Mouse (Mus musculus) hindbrain, embryonic 14.5 days (tissue): ENCODE data around the gene Pot1b. TPM values are rescaled to one million over a fixed set of nuclear protein-coding genes. Genes with fewer than 3 reads are reported as not detected.

Source experiments
- ATAC-seq: fragments of 200-750 bp; cut with Nextera tagmentation; 2 replicates; pipeline ENCODE4 v1.8.0; 2017; ENCODE audit warnings: moderate number of reproducible peaks, mild to moderate bottlenecking, moderate TSS enrichment, moderate library complexity; ENCODE audit not compliant: low FRiP score
- DNase-seq: peaks from one replicate; pipeline ENCODE4 v3.0.0-alpha.2; 2015; ENCODE audit warnings: low spot score
- H3K27ac ChIP-seq: fragments of 300-500 bp; sonication (generic); 2 replicates; pipeline ENCODE4 v1.5.1; 2014; ENCODE audit warnings: mild to moderate bottlenecking, moderate library complexity
- H3K27me3 ChIP-seq: fragments of 300-500 bp; sonication (generic); 2 replicates; pipeline ENCODE4 v1.6.1; 2014; ENCODE audit warnings: mild to moderate bottlenecking, low read length, mixed read lengths; ENCODE audit not compliant: control insufficient read depth, insufficient read depth
- H3K36me3 ChIP-seq: fragments of 300-500 bp; sonication (generic); replicated peaks from 2 replicates; pipeline ENCODE4 v1.6.1; 2014; ENCODE audit not compliant: control insufficient read depth, insufficient read depth
- H3K4me1 ChIP-seq: fragments of 300-500 bp; sonication (generic); replicated peaks from 2 replicates; pipeline ENCODE4 v1.6.1; 2014; ENCODE audit warnings: antibody characterized with exemption, low read length, mixed read lengths; ENCODE audit not compliant: control insufficient read depth, insufficient read depth
- H3K4me2 ChIP-seq: fragments of 300-500 bp; sonication (generic); replicated peaks from 2 replicates; pipeline ENCODE4 v1.6.1; 2014; ENCODE audit warnings: mild to moderate bottlenecking, moderate library complexity
- H3K4me3 ChIP-seq: fragments of 300-500 bp; sonication (generic); replicated peaks from 2 replicates; pipeline ENCODE4 v1.5.1; 2014; ENCODE audit warnings: mild to moderate bottlenecking, low read length
- H3K9ac ChIP-seq: fragments of 300-500 bp; sonication (generic); 2 replicates; pipeline ENCODE4 v1.6.1; 2014
- H3K9me3 ChIP-seq: fragments of 300-500 bp; sonication (generic); 2 replicates; pipeline ENCODE4 v1.6.1; 2016; ENCODE audit warnings: low read length; ENCODE audit not compliant: control insufficient read depth
- WGBS: fragments of 180-500 bp; shearing (Covaris S2); extraction: QIAGEN DNeasy Blood & Tissue Kit; methylation state at CpG from one replicate; pipeline ENCODE4 v1.1.7; 2014; 5-methylcytosine and 5-hydroxymethylcytosine counted together
- polyA plus RNA-seq: library from polyadenylated mRNA; unstranded; fragments of >200 nt; fragmentation: Nextera tagmentation; extraction: Ambion mirVana; gene quantifications from 2 replicates; pipeline ENCODE4 v1.2.1, GENCODE M21; 2014

The Pot1b gene
- polyA plus RNA-seq, 1 experiment from 2014 or later, result 4.8 TPM

DNA sequence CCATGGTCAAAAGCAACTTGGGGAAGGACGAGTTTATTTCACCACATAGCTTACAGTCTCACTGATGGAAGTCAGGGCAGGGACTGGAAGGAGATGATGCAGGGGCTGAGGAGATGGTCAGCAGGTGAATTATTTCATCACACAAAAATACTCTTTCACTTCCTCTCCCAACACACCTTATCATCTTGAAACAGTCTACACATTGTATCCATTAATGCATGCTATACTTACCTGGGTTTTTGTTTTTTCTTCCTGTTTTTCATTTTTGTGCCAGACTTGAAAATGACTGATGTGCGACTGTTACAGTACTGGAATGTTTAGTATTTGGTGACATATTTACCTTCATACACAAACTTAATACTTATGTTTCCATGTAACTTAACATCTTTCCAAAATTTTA, 13.0 kb downstream of the Pot1b start:
- H3K27ac ChIP-seq, result no peak overlapping the region
- no peak overlapping the region for H3K9ac ChIP-seq
- 92% methylated on average over 2 of the region's 2 CpGs for WGBS
- H3K27me3 ChIP-seq, result no peaks in the 10 kb centered on the region
- DNase-seq, result no peak
- H3K4me1 ChIP-seq, result no peaks in the 10 kb centered on the region
- ATAC-seq, result no peak
- H3K4me3 ChIP-seq, result no peak overlapping the region
- no peaks in the 10 kb centered on the region for H3K9me3 ChIP-seq
- no peak overlapping the region for H3K4me2 ChIP-seq
- peaks cover 42% of the 10 kb centered on the region for H3K36me3 ChIP-seq

DNA sequence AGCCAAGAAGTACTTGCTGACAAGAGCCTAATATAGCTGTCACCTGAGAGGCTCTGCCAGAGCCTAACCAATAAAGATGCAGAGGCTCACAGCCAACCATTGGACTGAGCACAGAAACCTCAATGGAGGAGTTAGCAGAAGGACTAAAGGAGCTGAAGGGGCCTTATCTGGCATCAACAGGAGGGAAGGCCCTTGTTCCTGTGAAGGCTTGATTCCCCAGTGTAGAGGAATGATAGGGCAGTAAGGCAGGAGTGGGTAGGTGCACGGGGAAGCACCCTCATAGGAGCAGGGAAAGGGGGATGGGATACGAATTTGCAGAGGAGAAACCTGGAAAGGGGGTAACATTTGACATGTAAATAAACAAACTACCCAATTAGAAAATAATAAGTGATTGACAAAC, 51.3 kb downstream of the Pot1b start:
- no peak overlapping the region for H3K4me3 ChIP-seq
- H3K36me3 ChIP-seq, result peaks cover 25% of the 10 kb centered on the region
- H3K4me2 ChIP-seq, result no peak overlapping the region
- WGBS, result 98% methylated on average over 2 of the region's 2 CpGs
- H3K9ac ChIP-seq, result no peak overlapping the region
- H3K9me3 ChIP-seq, result no peaks in the 10 kb centered on the region
- H3K27me3 ChIP-seq, result no peaks in the 10 kb centered on the region
- ATAC-seq (no peak), DNase-seq (no peak)
- H3K27ac ChIP-seq, result no peak overlapping the region
- no peaks in the 10 kb centered on the region for H3K4me1 ChIP-seq

DNA sequence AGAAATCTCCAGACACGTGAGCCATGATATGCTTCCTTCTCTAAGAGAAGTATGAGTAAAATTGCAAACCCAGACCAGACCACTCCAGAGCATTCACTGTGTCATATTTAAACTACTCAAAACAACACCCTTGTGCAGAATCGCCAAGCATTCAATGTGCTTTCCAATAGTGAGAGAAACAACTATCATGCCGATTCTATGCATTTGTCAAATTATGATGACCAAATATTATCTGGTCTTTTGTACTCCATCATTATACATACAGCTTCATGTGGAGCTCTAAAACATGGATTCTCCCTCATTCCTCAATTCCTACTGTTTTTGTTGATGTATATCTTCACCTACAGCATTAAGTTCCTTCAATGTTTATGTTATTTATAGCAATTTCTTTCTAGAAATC, 87.3 kb downstream of the Pot1b start, which contains the start of gene Vmn2r118:
Gene Vmn2r118, minus strand, starts transcription at position 101 of the 400 bp plus-strand sequence.
- Histone ChIP-seq H3K4me3 (no peak within 1 kb of the TSS), H3K4me1 (no peaks in the 10 kb centered on the region), H3K27me3 (no peaks in the 10 kb centered on the region), H3K27ac (no peak within 1 kb of the TSS), H3K4me2 (no peak within 1 kb of the TSS), H3K9me3 (no peaks in the 10 kb centered on the region), H3K9ac (no peak within 1 kb of the TSS), H3K36me3 (no peaks in the 10 kb centered on the region)
- no peak for ATAC-seq
- 90% methylated on average over 3 of the region's 3 CpGs for WGBS
- no peak for DNase-seq

Other genes with a start within 250 kb of the Pot1b start
- 0.04 TPM in 1 of 2 replicates, not detected in the other for gene Vmn2r118, start 87.4 kb downstream of the Pot1b start, polyA plus RNA-seq
- 0.12 and 0.16 TPM in 2 replicates for gene Adgre4, start 37.4 kb upstream of the Pot1b start, polyA plus RNA-seq
- gene Zfp119a, start 166.3 kb upstream of the Pot1b start, polyA plus RNA-seq, result 11.3 TPM in 2 replicates
- 14.0 and 16.1 TPM in 2 replicates for gene Zfp959, start 179.5 kb upstream of the Pot1b start, polyA plus RNA-seq
- 9.4 and 10.5 TPM in 2 replicates for gene Zfp119b, start 236.9 kb upstream of the Pot1b start, polyA plus RNA-seq
- 5.6 and 8.1 TPM in 2 replicates for gene Ebi3, start 240.0 kb upstream of the Pot1b start, polyA plus RNA-seq
- 15.9 and 18.1 TPM in 2 replicates for gene Yju2, start 246.5 kb upstream of the Pot1b start, polyA plus RNA-seq